Mouse (Mus musculus) CH12.LX (cell line): ENCODE measurements at regions not wholly inside any gene's neighbourhood (a gene's known extent, or its start where the extent isn't known, plus 50 kb on each side); places are given as distances from the start of the nearest gene placed in this dataset.

Source experiments
- DNase-seq: peaks from one replicate; pipeline ENCODE4 v3.0.0-alpha.2; 2013; ENCODE audit errors: extremely low read depth
- H3K27ac ChIP-seq: 2 replicates; pipeline ENCODE4 v1.5.1; 2012; ENCODE audit warnings: low read depth, mild to moderate bottlenecking, control low read depth, moderate library complexity; ENCODE audit not compliant: insufficient read depth
- H3K27me3 ChIP-seq: replicated peaks from 2 replicates; pipeline ENCODE3; 2012; ENCODE audit warnings: inconsistent platforms
- H3K36me3 ChIP-seq, 2 experiments: replicated peaks in 1 of 2; 2 replicates each; pipeline versions ENCODE3 to v1.6.1; 2012; ENCODE audit warnings: inconsistent platforms in 1 of 2, low read length in 1 of 2, mild to moderate bottlenecking in 1 of 2, mixed read lengths in 1 of 2, moderate library complexity in 1 of 2; ENCODE audit not compliant: control insufficient read depth in 1 of 2, insufficient read depth in 1 of 2
- H3K4me1 ChIP-seq, 2 experiments: 2 replicates each; pipeline ENCODE4 v1.6.1; 2012; ENCODE audit warnings: inconsistent platforms in 1 of 2, moderate library complexity in 1 of 2; ENCODE audit not compliant: insufficient read depth in 2 of 2, control insufficient read depth in 1 of 2
- H3K4me2 ChIP-seq: 2 replicates; pipeline ENCODE4 v1.6.1; 2012; ENCODE audit warnings: low read depth, mild to moderate bottlenecking, control low read depth; ENCODE audit not compliant: poor library complexity, insufficient read depth, severe bottlenecking
- H3K4me3 ChIP-seq, 3 experiments: fragments of 150-350 bp in 1 of 3; sonication (generic) in 1 of 3; replicated peaks in 1 of 3; 2 replicates each; pipeline versions ENCODE3 to v1.5.1; 2011 to 2012; ENCODE audit warnings: low read depth in 2 of 3, low read length in 2 of 3, mild to moderate bottlenecking in 2 of 3, moderate library complexity in 2 of 3, control low read depth in 1 of 3, improper control_type of control experiment in 1 of 3, inconsistent platforms in 1 of 3, mixed read lengths in 1 of 3; ENCODE audit not compliant: poor library complexity in 1 of 3
- H3K79me2 ChIP-seq: replicated peaks from 2 replicates; pipeline ENCODE4 v1.6.1; 2012; ENCODE audit warnings: mild to moderate bottlenecking, moderate library complexity; ENCODE audit not compliant: control insufficient read depth, poor library complexity, insufficient read depth, severe bottlenecking; ENCODE audit errors: extremely low read depth
- H3K9ac ChIP-seq: 2 replicates; pipeline ENCODE4 v1.6.1; 2012; ENCODE audit warnings: low read depth, mild to moderate bottlenecking, control low read depth, moderate library complexity; ENCODE audit not compliant: insufficient read depth
- H3K9me3 ChIP-seq: replicated peaks from 2 replicates; pipeline ENCODE3; 2012; ENCODE audit warnings: low read length, inconsistent platforms, mixed read lengths
- BHLHE40 ChIP-seq: IDR thresholded peaks from 2 replicates; pipeline ENCODE4 v1.6.1; 2011; ENCODE audit warnings: mild to moderate bottlenecking, low read depth, low read length, improper control_type of control experiment
- CHD1 ChIP-seq: IDR thresholded peaks from 2 replicates; pipeline ENCODE4 v1.6.1; 2012; ENCODE audit warnings: low read depth, low read length, improper control_type of control experiment, inconsistent platforms
- CTCF ChIP-seq, 2 experiments: IDR thresholded peaks in 1 of 2; conservative IDR thresholded peaks in 1 of 2; 2 replicates each; pipeline ENCODE4 v1.5.1; 2011 to 2012; ENCODE audit warnings: low read depth in 2 of 2, low read length in 2 of 2, improper control_type of control experiment in 1 of 2, inconsistent platforms in 1 of 2, mild to moderate bottlenecking in 1 of 2, moderate library complexity in 1 of 2
- ELF1 ChIP-seq: IDR thresholded peaks from 2 replicates; pipeline ENCODE4 v1.6.1; 2014; ENCODE audit warnings: low read depth, mild to moderate bottlenecking, inconsistent platforms, low read length, improper control_type of control experiment
- ETS1 ChIP-seq: conservative IDR thresholded peaks from 2 replicates; pipeline ENCODE4 v1.6.1; 2012; ENCODE audit warnings: low read depth, mild to moderate bottlenecking, inconsistent platforms, low read length, improper control_type of control experiment, moderate library complexity
- GABPA ChIP-seq: IDR thresholded peaks from 2 replicates; pipeline ENCODE4 v1.6.1; 2012; ENCODE audit warnings: low read depth, low read length, improper control_type of control experiment, inconsistent platforms; ENCODE audit not compliant: insufficient replicate concordance
- IRF4 ChIP-seq: IDR thresholded peaks from 2 replicates; pipeline ENCODE4 v1.6.1; 2014; ENCODE audit warnings: low read depth, mild to moderate bottlenecking, inconsistent platforms, low read length, improper control_type of control experiment
- JUN ChIP-seq: IDR thresholded peaks from 2 replicates; pipeline ENCODE4 v1.6.1; 2011; ENCODE audit warnings: low read depth, mild to moderate bottlenecking, low read length, improper control_type of control experiment, moderate library complexity; ENCODE audit not compliant: insufficient read depth
- MAFK ChIP-seq: IDR thresholded peaks from 2 replicates; pipeline ENCODE4 v1.6.1; 2011; ENCODE audit warnings: low read length, improper control_type of control experiment; ENCODE audit not compliant: insufficient replicate concordance
- MAZ ChIP-seq: IDR thresholded peaks from 2 replicates; pipeline ENCODE4 v1.6.1; 2012; ENCODE audit warnings: low read depth, mild to moderate bottlenecking, inconsistent platforms, low read length, improper control_type of control experiment, moderate library complexity
- MEF2A ChIP-seq: IDR thresholded peaks from 2 replicates; pipeline ENCODE4 v1.6.1; 2014; ENCODE audit warnings: low read depth, mild to moderate bottlenecking, inconsistent platforms, low read length, improper control_type of control experiment, borderline replicate concordance
- NELFE ChIP-seq: IDR thresholded peaks from 2 replicates; pipeline ENCODE4 v1.6.1; 2011; ENCODE audit warnings: low read depth, low read length, improper control_type of control experiment
- NRF1 ChIP-seq: IDR thresholded peaks from 2 replicates; pipeline ENCODE4 v1.6.1; 2014; ENCODE audit warnings: low read depth, mild to moderate bottlenecking, inconsistent platforms, low read length, improper control_type of control experiment, moderate library complexity
- POLR2A ChIP-seq: IDR thresholded peaks from 2 replicates; pipeline ENCODE4 v1.6.1; 2011; ENCODE audit warnings: low read depth, mild to moderate bottlenecking, improper control_type of control experiment, low read length
- POLR2AphosphoS2 ChIP-seq: IDR thresholded peaks from 2 replicates; pipeline ENCODE4 v1.6.1; 2011; ENCODE audit warnings: low read depth, low read length, improper control_type of control experiment
- RAD21 ChIP-seq: IDR thresholded peaks from 2 replicates; pipeline ENCODE4 v1.6.1; 2011; ENCODE audit warnings: low read depth, mild to moderate bottlenecking, low read length, improper control_type of control experiment, moderate library complexity
- SIN3A ChIP-seq: IDR thresholded peaks from 2 replicates; pipeline ENCODE4 v1.6.1; 2012; ENCODE audit warnings: low read length, improper control_type of control experiment, inconsistent platforms
- SMC3 ChIP-seq: IDR thresholded peaks from 2 replicates; pipeline ENCODE4 v1.6.1; 2011; ENCODE audit warnings: low read depth, low read length, improper control_type of control experiment
- UBTF ChIP-seq: IDR thresholded peaks from 2 replicates; pipeline ENCODE4 v1.6.1; 2012; ENCODE audit warnings: low read depth, mild to moderate bottlenecking, inconsistent platforms, low read length, improper control_type of control experiment, moderate library complexity
- USF2 ChIP-seq: conservative IDR thresholded peaks from 2 replicates; pipeline ENCODE4 v1.6.1; 2011; ENCODE audit warnings: low read depth, low read length, improper control_type of control experiment
- ZC3H11A ChIP-seq: IDR thresholded peaks from 2 replicates; pipeline ENCODE4 v1.6.1; 2012; ENCODE audit warnings: low read depth, mild to moderate bottlenecking, inconsistent platforms, low read length, improper control_type of control experiment
- ZKSCAN1 ChIP-seq: IDR thresholded peaks from 2 replicates; pipeline ENCODE4 v1.6.1; 2012; ENCODE audit warnings: low read depth, inconsistent platforms, low read length, improper control_type of control experiment, borderline replicate concordance
- ZNF384 ChIP-seq: IDR thresholded peaks from 2 replicates; pipeline ENCODE4 v1.6.1; 2012; ENCODE audit warnings: low read depth, low read length, improper control_type of control experiment, inconsistent platforms
- dilution Hi-C: fragments of 300-500 bp; cut with MboI; formaldehyde crosslinking; loops from 2 replicates; pipeline ENCODE4 v1.14.3; 2020; ENCODE audit warnings: low sequenced_read_pairs; ENCODE audit not compliant: extremely low pct_unique_long_range_greater_than_20kb, extremely low pct_ligation_motif_present
- in situ Hi-C: fragments of 300-500 bp; cut with MboI; formaldehyde crosslinking; loops from 3 replicates; pipeline ENCODE4 v1.14.3; 2019; ENCODE audit warnings: low sequenced_read_pairs, low pct_ligation_motif_present, low pct_unique_long_range_greater_than_20kb, mixed read lengths

DNA sequence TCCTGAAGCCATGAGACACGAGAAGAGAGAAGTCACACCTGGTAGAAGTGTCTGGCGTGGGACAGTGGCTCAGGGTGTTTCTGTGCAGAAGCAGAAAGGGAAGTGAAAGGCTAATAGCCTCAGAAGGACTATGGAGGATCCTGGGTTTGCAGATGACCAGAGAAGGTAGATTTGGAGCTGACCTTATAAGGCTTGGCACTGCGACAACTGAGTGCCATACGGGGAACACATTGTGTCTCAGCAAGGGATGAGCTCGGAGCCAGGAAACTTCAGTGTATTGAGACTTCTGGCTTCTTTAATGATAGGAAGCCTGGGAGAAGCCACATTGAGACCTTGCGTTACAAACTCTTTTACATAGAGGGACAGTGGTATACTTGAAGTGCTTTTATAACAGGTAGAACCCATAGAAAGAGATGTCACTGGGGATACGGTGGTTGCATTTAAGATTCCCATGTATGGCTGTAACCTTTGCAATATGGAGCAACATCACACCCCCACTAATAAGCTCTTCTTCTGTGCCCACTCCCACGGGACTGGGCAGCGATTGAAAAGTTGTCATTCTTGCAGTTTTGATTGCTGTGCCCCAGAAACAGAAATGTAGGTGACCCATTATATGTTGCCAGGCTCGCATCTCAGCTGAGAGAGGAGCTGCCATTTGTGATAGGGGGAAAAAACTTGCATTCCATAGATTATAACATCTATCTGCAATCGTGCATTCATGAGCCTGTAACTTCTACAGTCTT lies 61.8 kb upstream of the Dync1i1 start:
- H3K9me3 ChIP-seq, result no peaks in the 10 kb centered on the region
- dilution Hi-C loops, result no loop called here
- H3K4me1 ChIP-seq, result no peaks in the 10 kb centered on the region
- H3K36me3 ChIP-seq, result no peaks in the 10 kb centered on the region
- no peak overlapping the region for H3K9ac ChIP-seq
- no peak overlapping the region for H3K27ac ChIP-seq
- TF ChIP-seq ETS1 (no peak), BHLHE40 (no peak), NELFE (no peak), ELF1 (no peak), POLR2AphosphoS2 (no peak), IRF4 (no peak), JUN (no peak), UBTF (no peak), NRF1 (no peak), POLR2A (no peak), ZNF384 (no peak), CHD1 (no peak)
- in situ Hi-C loops, result no loop called here
- H3K27me3 ChIP-seq, result no peaks in the 10 kb centered on the region
- no peak for DNase-seq
- no peak overlapping the region for H3K4me3 ChIP-seq
- H3K79me2 ChIP-seq, result no peaks in the 10 kb centered on the region
- H3K4me2 ChIP-seq, result no peak overlapping the region

DNA sequence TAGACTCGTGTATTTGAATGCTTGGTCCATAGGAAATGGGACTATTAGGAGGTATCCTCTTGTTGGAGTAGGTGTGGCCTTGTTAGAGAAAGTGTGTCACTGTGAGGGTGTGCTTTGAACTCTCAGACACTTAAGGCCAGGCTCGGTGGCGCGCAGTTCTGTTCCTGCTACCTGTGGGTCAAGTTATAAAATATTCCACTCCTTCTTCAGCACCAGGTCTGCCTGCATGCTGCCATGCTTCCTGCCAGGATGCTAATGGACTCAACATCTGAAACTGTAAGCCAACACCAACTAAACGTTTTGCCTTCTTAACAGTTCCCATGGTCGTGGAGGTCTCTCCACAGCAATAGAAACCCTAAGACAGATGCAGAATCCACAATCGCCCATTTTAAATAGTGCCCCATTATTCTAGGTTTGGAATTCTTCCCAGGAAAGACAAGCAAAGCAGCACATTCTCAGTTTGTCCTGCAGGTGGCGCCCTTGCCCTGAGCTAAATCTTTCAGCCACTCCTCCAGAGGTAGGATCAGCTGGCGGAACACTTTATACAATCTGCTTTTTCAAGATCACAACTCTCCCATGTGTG lies 80.2 kb upstream of the Dync1i1 start:
- dilution Hi-C loops, result no loop called here
- H3K9ac ChIP-seq, result no peak overlapping the region
- H3K79me2 ChIP-seq, result no peaks in the 10 kb centered on the region
- no peak overlapping the region for H3K4me3 ChIP-seq
- no peak for TF ChIP-seq UBTF
- no peak for TF ChIP-seq USF2
- TF ChIP-seq CHD1, result no peak
- TF ChIP-seq GABPA, result no peak
- no peak for TF ChIP-seq MAZ
- peak; percentile 84 for TF ChIP-seq RAD21
- no peak for TF ChIP-seq ETS1
- TF ChIP-seq NRF1, result no peak
- 0 out of 2 replicates have a peak, but pooled peaks have one; percentile 9 for TF ChIP-seq ZC3H11A
- TF ChIP-seq ELF1, result no peak
- TF ChIP-seq CTCF (conservative IDR thresholded peaks at IDR 0.05 in 1 of 2, IDR thresholded peaks at IDR 0.05 in 1 of 2; ENCODE audit: low read depth in 2 of 2, low read length in 2 of 2), result peak; percentile 86
- TF ChIP-seq ZKSCAN1, result no peak
- TF ChIP-seq POLR2A, result no peak
- no peak for TF ChIP-seq MEF2A
- TF ChIP-seq SMC3, result peak; percentile 81
- 0 out of 2 replicates have a peak, but pooled peaks have one; percentile 22 for TF ChIP-seq SIN3A
- TF ChIP-seq ZNF384, result no peak; the same call in 1 of the 2 replicates
- TF ChIP-seq MAFK, result no peak
- TF ChIP-seq, all 38 proteins: peak for 5
- in situ Hi-C loops, result no loop called here
- no peak overlapping the region for H3K4me2 ChIP-seq
- H3K27ac ChIP-seq, result no peak overlapping the region
- no peaks in the 10 kb centered on the region for H3K4me1 ChIP-seq
- H3K27me3 ChIP-seq, result no peaks in the 10 kb centered on the region
- H3K9me3 ChIP-seq, result no peaks in the 10 kb centered on the region
- DNase-seq, result peak; percentile 63
- H3K36me3 ChIP-seq, result no peaks in the 10 kb centered on the region
